Mouse (Mus musculus) spleen, embryonic (tissue): ENCODE measurements at regions not wholly inside any gene's neighbourhood (a gene's known extent, or its start where the extent isn't known, plus 50 kb on each side); places are given as distances from the start of the nearest gene placed in this dataset.

ENCODE experiments used
- CTCF ChIA-PET: fragments of 350-600 bp; sonication (Branson Sonifier 250); formaldehyde crosslinking; loops from one replicate; lab custom pipeline; 2022; lab: Charles Lee

DNA sequence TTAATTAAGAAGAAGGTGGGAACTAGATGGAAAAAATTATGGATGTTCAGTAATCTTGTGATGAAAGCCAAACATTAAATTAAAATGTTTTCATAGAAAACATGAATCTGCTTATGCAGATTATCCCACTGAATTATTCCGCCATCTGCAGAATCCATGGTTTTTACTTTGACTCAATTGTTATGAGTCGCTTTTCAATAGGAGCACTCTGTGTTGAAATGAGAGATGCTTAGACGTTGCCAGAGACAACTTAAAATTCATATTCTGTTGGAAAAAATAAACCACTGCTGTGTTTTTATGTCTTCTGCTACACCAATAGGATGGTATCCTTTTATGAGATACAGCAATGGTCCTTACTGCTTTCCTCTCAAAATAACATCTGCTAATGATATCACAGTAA is 108.3 kb upstream of the Isl1 start:
- CTCF ChIA-PET: no interaction called here

DNA sequence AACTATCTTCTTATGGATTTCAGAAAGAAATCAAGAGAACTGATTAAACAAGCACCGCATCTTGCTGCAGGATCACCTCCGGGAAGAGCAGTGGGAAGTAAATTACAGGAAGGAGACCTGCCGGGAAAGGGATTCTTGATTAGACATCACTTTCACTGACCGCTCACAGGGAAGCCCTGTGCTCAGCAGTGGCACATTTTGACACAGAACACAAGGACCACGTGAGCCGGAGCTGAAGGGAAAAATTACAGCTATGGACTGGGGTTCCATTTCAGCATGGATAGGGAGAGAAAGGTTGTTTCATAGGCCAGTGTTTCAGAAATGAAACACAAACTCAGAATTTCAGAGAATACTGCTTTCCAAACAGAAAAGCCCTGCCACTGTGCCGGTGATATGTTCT is 105.0 kb upstream of the Isl1 start:
- CTCF ChIA-PET: no interaction called here

DNA sequence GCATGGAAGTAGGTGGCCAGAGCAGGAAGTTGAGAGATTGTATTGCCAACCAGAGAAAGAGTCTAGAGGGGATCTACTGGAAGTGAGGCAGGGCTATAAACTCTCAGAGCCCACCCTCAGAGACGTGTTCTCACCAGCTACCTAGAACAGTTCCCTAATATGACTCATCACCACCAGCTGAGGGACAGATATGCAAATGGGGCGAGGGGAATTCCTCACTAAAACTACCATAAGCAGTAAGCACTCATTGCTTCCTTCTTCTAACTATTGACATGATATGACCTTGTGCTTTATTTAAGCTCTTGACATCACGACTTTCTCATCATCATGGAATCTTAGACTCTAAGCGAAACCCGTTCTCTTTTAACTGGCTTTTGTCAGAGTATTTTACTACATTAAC is 101.2 kb upstream of the Isl1 start:
- CTCF ChIA-PET: no interaction called here
